In the genomic region with DNA sequence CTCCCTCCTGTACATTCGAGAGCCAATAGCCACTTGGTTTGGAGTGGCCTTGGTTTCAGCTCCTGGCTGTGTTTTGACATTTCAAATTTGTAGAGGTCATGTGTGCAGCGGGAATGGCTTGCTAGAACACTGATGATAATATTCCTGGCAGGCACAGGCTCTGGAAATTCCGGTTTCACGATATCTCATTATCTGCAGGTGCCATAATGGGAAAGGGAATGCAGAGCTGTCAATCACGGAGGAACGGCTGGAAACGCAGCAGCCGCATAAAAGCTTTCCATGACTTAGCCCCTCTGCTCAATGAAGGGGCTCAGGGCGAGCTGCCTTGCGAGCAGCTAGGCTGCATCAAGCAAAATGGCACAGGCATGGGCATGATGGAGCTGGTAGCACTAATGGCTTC, we compare ENCODE assay signal across 24 mouse cellular contexts.
A peak's percentile ranks its signal among the peaks of the same experiment; 100 is the strongest.
DNase-seq lines count a peak whose midpoint lies in the region; ATAC-seq lines count a peak whose summit lies in the region.
"Had no signal": no experiment of that assay in that cellular context is flagged by ENCODE, and none has a peak within 500 bp of the region (broad histone marks: within the 10 kb centered on the region; RNA-seq: fewer than 3 reads in every experiment).

No protein-coding gene starts in this region.

- ATAC-seq in hindbrain, embryonic 12.5 days (ENCODE audit: low FRiP score), result peak; percentile 35; the same call in 1 of the 2 replicates
- ATAC-seq in hindbrain, embryonic 11.5 days (ENCODE audit: low FRiP score), result no peak
- ATAC-seq in midbrain, embryonic 15.5 days (replicated peaks), result peak; percentile 44; the same call in 1 of the 2 replicates
- ATAC-seq in CD4-positive, CD25-positive, alpha-beta regulatory T cell, adult 4 months, result no peak
- ATAC-seq: Patski had no signal

- H3K4me3 ChIP-seq in hindbrain, embryonic 12.5 days, result no peak overlapping the region
- no peak overlapping the region for H3K4me3 ChIP-seq in hindbrain, embryonic 11.5 days (ENCODE audit: low read depth, low read length)
- no peak overlapping the region for H3K4me3 ChIP-seq in midbrain, embryonic 15.5 days
- H3K4me3 ChIP-seq: embryonic facial prominence, embryonic 15.5 days; hindbrain, embryonic 10.5 days; layer of hippocampus, adult 2 months; lung, embryonic 15.5 days had no signal

- no peaks in the 10 kb centered on the region for H3K9me3 ChIP-seq in hindbrain, embryonic 12.5 days (replicated peaks)
- no peaks in the 10 kb centered on the region for H3K9me3 ChIP-seq in hindbrain, embryonic 11.5 days (ENCODE audit: control insufficient read depth, low read length)
- no peaks in the 10 kb centered on the region for H3K9me3 ChIP-seq in midbrain, embryonic 15.5 days
- H3K9me3 ChIP-seq: embryonic facial prominence, embryonic 15.5 days; hindbrain, embryonic 10.5 days; lung, embryonic 15.5 days had no signal

- DNase-seq in adrenal gland, postnatal 14 days, result peak; percentile 5
- no peak for DNase-seq in adrenal gland, adult 18-20 months (ENCODE audit: low spot score in 2 of 2)
- DNase-seq in heart, adult 18-20 months, result peak; percentile 9 to 18
- DNase-seq in heart, adult 8-10 months (ENCODE audit: low spot score), result no peak
- DNase-seq in hindbrain, embryonic 11.5 days (ENCODE audit: low spot score), result no peak
- DNase-seq: adrenal gland, postnatal 10 days; cerebellum, adult 11 months; cerebellum, postnatal 10 days; gastrocnemius, postnatal 36 days; kidney, adult 8-10 months; kidney, postnatal 14 days; layer of hippocampus, postnatal 36 days; lung, postnatal 4 days; retina, postnatal 1 day; thymus, postnatal 14 days had no signal

- no peaks in the 10 kb centered on the region for H3K27me3 ChIP-seq in hindbrain, embryonic 12.5 days
- H3K27me3 ChIP-seq in hindbrain, embryonic 11.5 days (ENCODE audit: control insufficient read depth, insufficient read depth, low read length), result no peaks in the 10 kb centered on the region
- no peaks in the 10 kb centered on the region for H3K27me3 ChIP-seq in midbrain, embryonic 15.5 days (replicated peaks)
- H3K27me3 ChIP-seq: embryonic facial prominence, embryonic 15.5 days; lung, embryonic 15.5 days had no signal

- no peak overlapping the region for H3K4me2 ChIP-seq in hindbrain, embryonic 12.5 days (replicated peaks)
- H3K4me2 ChIP-seq in hindbrain, embryonic 11.5 days (replicated peaks; ENCODE audit: low read depth, low read length), result no peak overlapping the region
- H3K4me2 ChIP-seq in midbrain, embryonic 15.5 days, result no peak overlapping the region
- H3K4me2 ChIP-seq: embryonic facial prominence, embryonic 15.5 days; lung, embryonic 15.5 days had no signal

- H3K4me1 ChIP-seq in hindbrain, embryonic 12.5 days, result 0 out of 2 replicates have a peak, but pooled peaks cover 4% of the 10 kb centered on the region
- H3K4me1 ChIP-seq in hindbrain, embryonic 11.5 days (replicated peaks; ENCODE audit: control insufficient read depth, insufficient read depth, low read length), result no peaks in the 10 kb centered on the region
- H3K4me1 ChIP-seq in midbrain, embryonic 15.5 days, result peaks cover 17% of the 10 kb centered on the region
- H3K4me1 ChIP-seq: embryonic facial prominence, embryonic 15.5 days; lung, embryonic 15.5 days had no signal

- no peaks in the 10 kb centered on the region for H3K36me3 ChIP-seq in hindbrain, embryonic 12.5 days
- H3K36me3 ChIP-seq in hindbrain, embryonic 11.5 days (ENCODE audit: control insufficient read depth, insufficient read depth, low read length), result no peaks in the 10 kb centered on the region
- H3K36me3 ChIP-seq in midbrain, embryonic 15.5 days (replicated peaks), result no peaks in the 10 kb centered on the region
- H3K36me3 ChIP-seq: embryonic facial prominence, embryonic 15.5 days; hindbrain, embryonic 10.5 days; lung, embryonic 15.5 days had no signal

- H3K9ac ChIP-seq in hindbrain, embryonic 12.5 days, result no peak overlapping the region
- H3K9ac ChIP-seq in hindbrain, embryonic 11.5 days (ENCODE audit: low read depth, low read length), result no peak overlapping the region
- no peak overlapping the region for H3K9ac ChIP-seq in midbrain, embryonic 15.5 days
- H3K9ac ChIP-seq: embryonic facial prominence, embryonic 15.5 days; liver, embryonic 14.5 days; lung, embryonic 15.5 days had no signal

- H3K27ac ChIP-seq in hindbrain, embryonic 12.5 days, result peak overlapping the region; percentile 2; the same call in 1 of the 2 replicates
- H3K27ac ChIP-seq in hindbrain, embryonic 11.5 days (ENCODE audit: low read depth, low read length), result no peak overlapping the region
- peak overlapping the region; percentile 46 for H3K27ac ChIP-seq in midbrain, embryonic 15.5 days
- H3K27ac ChIP-seq: embryonic facial prominence, embryonic 15.5 days; hindbrain, embryonic 10.5 days; layer of hippocampus, adult 2 months; liver, embryonic 14.5 days; lung, embryonic 15.5 days had no signal

- 52% methylated on average over 10 of the region's 10 CpGs for WGBS in hindbrain, embryonic 12.5 days
- 70% methylated on average over 10 of the region's 10 CpGs for WGBS in hindbrain, embryonic 11.5 days
- 36% methylated on average over 10 of the region's 10 CpGs for WGBS in midbrain, embryonic 15.5 days

Comparison
In these comparisons a context has a peak if more than half of its experiments do, and no peak if none do; other contexts are left out.
1. DNase-seq: peak in adrenal gland, postnatal 14 days (single experiment) and heart, adult 18-20 months (2 of 2); none in adrenal gland, adult 18-20 months (0 of 2), heart, adult 8-10 months (single experiment) and hindbrain, embryonic 11.5 days (single experiment).
2. ATAC-seq: peak in hindbrain, embryonic 12.5 days (single experiment) and midbrain, embryonic 15.5 days (single experiment); none in hindbrain, embryonic 11.5 days (single experiment) and CD4-positive, CD25-positive, alpha-beta regulatory T cell, adult 4 months (single experiment).